Mouse (Mus musculus) midbrain, embryonic 16.5 days (tissue): ENCODE measurements around the gene Lamtor2. TPM values are rescaled to one million over a fixed set of nuclear protein-coding genes. Genes with fewer than 3 reads are reported as not detected.

ENCODE experiments used
- ATAC-seq: fragments of 200-750 bp; cut with Nextera tagmentation; 2 replicates; pipeline ENCODE4 v1.8.0; 2017; ENCODE audit warnings: moderate TSS enrichment
- H3K27ac ChIP-seq: fragments of 300-500 bp; sonication (generic); 2 replicates; pipeline ENCODE4 v1.5.1; 2014; ENCODE audit warnings: mild to moderate bottlenecking, low read length, mixed read lengths
- H3K27me3 ChIP-seq: fragments of 300-500 bp; sonication (generic); 2 replicates; pipeline ENCODE4 v1.6.1; 2014; ENCODE audit warnings: low read depth, low read length, mixed read lengths; ENCODE audit not compliant: control insufficient read depth, insufficient read depth
- H3K36me3 ChIP-seq: fragments of 300-500 bp; sonication (generic); 2 replicates; pipeline ENCODE4 v1.6.1; 2014; ENCODE audit warnings: mild to moderate bottlenecking, low read length, moderate library complexity, mixed read lengths; ENCODE audit not compliant: control insufficient read depth, insufficient read depth
- H3K4me1 ChIP-seq: fragments of 300-500 bp; sonication (generic); 2 replicates; pipeline ENCODE4 v1.6.1; 2014; ENCODE audit warnings: mild to moderate bottlenecking, low read length, mixed read lengths; ENCODE audit not compliant: control insufficient read depth, insufficient read depth
- H3K4me2 ChIP-seq: fragments of 300-500 bp; sonication (generic); 2 replicates; pipeline ENCODE4 v1.6.1; 2014; ENCODE audit warnings: mild to moderate bottlenecking, low read length, mixed read lengths
- H3K4me3 ChIP-seq: fragments of 300-500 bp; sonication (generic); 2 replicates; pipeline ENCODE4 v1.5.1; 2014; ENCODE audit warnings: low read depth, mild to moderate bottlenecking, low read length, moderate library complexity, mixed read lengths
- H3K9ac ChIP-seq: fragments of 300-500 bp; sonication (generic); 2 replicates; pipeline ENCODE4 v1.6.1; 2014; ENCODE audit warnings: low read depth, low read length, mixed read lengths
- H3K9me3 ChIP-seq: fragments of 300-500 bp; sonication (generic); replicated peaks from 2 replicates; pipeline ENCODE4 v1.6.1; 2014; ENCODE audit warnings: mild to moderate bottlenecking, low read length, mixed read lengths; ENCODE audit not compliant: control insufficient read depth, poor library complexity, severe bottlenecking
- WGBS: fragments of 180-500 bp; shearing (Covaris S2); extraction: QIAGEN DNeasy Blood & Tissue Kit; methylation state at CpG from one replicate; pipeline ENCODE4 v1.1.7; 2014; 5-methylcytosine and 5-hydroxymethylcytosine counted together
- polyA plus RNA-seq: library from polyadenylated mRNA; unstranded; fragments of >200 nt; fragmentation: Nextera tagmentation; extraction: Ambion mirVana; gene quantifications from 2 replicates; pipeline ENCODE4 v1.2.1, GENCODE M21; 2015

Lamtor2 gene
- polyA plus RNA-seq, 1 experiment from 2014 or later = 193 TPM

DNA sequence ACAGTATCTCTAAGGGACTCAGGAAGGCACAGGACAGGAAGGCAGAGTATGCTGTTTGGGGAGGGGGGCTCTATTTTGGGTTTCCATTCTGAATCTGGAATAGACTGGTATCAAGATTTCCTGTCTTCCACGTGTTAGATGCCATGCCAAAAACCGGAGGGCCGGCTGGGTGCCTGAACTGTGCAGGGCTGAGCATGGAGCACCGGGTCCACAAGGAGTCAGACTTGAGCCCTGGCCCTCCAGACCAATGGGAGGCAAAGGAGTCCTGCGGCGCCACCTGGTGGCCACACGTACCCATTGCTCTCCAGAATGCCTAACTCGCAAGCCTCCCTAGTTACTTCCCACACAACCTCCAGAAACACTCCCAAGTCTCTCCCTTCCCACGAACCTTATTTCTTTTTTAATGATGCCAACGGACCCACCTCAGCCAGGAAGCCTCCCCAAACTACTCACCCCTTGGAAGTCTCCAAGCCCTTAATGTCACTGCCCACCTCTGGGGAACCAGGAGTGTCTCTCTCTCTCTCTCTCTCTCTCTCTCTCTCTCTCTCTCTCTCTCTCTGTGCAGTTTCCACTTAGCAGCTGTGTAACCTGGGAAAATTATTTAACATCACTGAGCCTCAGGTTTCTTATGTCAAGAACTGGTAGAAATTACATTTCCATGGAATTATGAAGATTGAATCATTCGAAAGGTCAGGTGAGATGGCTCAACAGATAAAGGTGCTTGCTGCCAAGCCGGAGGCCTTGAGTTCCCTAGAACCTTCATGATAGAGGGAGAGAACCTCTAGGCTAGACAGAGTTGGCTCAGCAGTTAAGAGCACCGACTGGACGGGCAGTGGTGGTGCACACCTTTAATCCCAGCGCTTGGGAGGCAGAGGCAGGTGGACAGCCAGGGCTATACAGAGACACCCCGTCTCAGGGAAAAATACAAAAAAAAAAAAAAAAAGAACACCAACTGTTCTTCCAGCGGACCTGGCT lies 26.4 kb downstream of the Lamtor2 start:
- Histone ChIP-seq H3K9me3 (no peaks in the 10 kb centered on the region), H3K27ac (no peak overlapping the region), H3K27me3 (no peaks in the 10 kb centered on the region), H3K36me3 (no peaks in the 10 kb centered on the region; the same call in 1 of the 2 replicates), H3K4me2 (peak overlapping the region; percentile 40), H3K4me3 (peak overlapping the region; percentile 7; the same call in 1 of the 2 replicates), H3K4me1 (peaks cover 46% of the 10 kb centered on the region), H3K9ac (0 out of 2 replicates have a peak overlapping the region, but pooled peaks have one; percentile 37)
- 33% methylated on average over 17 of the region's 17 CpGs for WGBS
- ATAC-seq = peak; percentile 76

GRCm38 (mm10) chr3:88525021-88525420 lies 27.9 kb downstream of the Lamtor2 start:
- peaks cover 40% of the 10 kb centered on the region for H3K4me1 ChIP-seq

GRCm38 (mm10) chr3:88523027-88523426 lies 29.8 kb downstream of the Lamtor2 start:
- H3K4me3 ChIP-seq = no peak overlapping the region
- no peak overlapping the region for H3K9ac ChIP-seq
- peaks cover 21% of the 10 kb centered on the region for H3K4me1 ChIP-seq
- H3K36me3 ChIP-seq = no peaks in the 10 kb centered on the region; the same call in 1 of the 2 replicates
- no peaks in the 10 kb centered on the region for H3K9me3 ChIP-seq
- no peak for ATAC-seq
- no peak overlapping the region for H3K27ac ChIP-seq
- H3K4me2 ChIP-seq = no peak overlapping the region
- H3K27me3 ChIP-seq = no peaks in the 10 kb centered on the region
- WGBS = 90% methylated on average over 8 of the region's 8 CpGs

More at GRCm38 (mm10) chr3:88525021-88525420, 27.9 kb downstream of the Lamtor2 start:
- WGBS = 93% methylated on average over 5 of the region's 5 CpGs
- H3K27me3 ChIP-seq = no peaks in the 10 kb centered on the region
- no peak overlapping the region for H3K4me2 ChIP-seq
- no peak overlapping the region for H3K27ac ChIP-seq
- no peaks in the 10 kb centered on the region for H3K9me3 ChIP-seq
- no peak overlapping the region for H3K9ac ChIP-seq
- no peak for ATAC-seq
- no peak overlapping the region for H3K4me3 ChIP-seq
- H3K36me3 ChIP-seq = no peaks in the 10 kb centered on the region; the same call in 1 of the 2 replicates

DNA sequence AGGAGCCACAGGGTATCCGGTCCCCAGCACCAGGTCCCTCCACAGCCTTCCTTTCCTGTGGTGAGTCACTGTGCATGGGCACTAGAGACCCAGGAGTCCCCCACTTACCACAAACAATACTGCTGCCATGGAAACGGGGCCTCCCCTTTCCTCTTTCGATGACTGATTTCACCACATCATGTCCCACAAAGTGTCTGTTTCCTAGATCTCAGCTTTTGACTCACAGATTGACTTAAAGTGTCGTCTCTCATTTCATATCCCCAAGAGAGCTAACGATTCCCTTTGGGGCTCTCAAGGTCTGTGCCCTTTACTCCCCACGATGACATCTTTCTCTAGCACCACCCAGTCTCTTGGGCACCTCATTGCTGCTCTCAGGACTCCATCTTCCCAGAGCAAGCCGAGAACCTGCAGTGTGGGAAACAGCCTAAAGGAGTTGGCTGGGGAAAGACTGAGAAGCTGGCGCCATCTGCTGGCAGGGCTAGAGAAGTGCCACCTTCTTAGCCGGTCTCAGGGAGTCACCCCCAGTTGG lies 31.0 kb downstream of the Lamtor2 start:
- Histone ChIP-seq H3K4me2 (no peak overlapping the region), H3K36me3 (no peaks in the 10 kb centered on the region; the same call in 1 of the 2 replicates), H3K9ac (no peak overlapping the region), H3K9me3 (no peaks in the 10 kb centered on the region), H3K27me3 (no peaks in the 10 kb centered on the region), H3K27ac (no peak overlapping the region), H3K4me1 (peaks cover 12% of the 10 kb centered on the region), H3K4me3 (no peak overlapping the region)
- no peak for ATAC-seq
- 28% methylated on average over 9 of the region's 9 CpGs for WGBS

DNA sequence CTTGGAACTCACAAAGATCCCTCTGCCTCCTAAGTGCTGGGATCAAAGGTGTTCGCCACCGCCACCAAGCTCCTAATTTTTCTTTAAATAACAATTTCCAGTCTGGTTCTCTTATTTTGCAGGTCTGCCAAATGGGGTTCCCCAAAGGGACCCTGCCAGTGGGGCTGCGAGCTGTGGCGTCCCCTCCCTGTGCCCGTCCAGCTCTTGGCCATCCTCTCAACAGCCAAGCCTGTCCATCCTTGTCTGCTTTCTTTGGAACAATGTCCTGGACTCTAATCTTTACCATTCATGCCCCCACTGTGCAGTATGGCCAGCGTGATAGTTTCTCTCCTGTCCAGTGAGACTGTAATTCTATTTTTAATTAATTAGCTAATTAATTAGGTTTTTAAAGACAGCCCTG lies 31.7 kb downstream of the Lamtor2 start:
- H3K4me3 ChIP-seq = no peak overlapping the region
- WGBS = 91% methylated on average over 6 of the region's 6 CpGs
- no peak for ATAC-seq
- H3K9me3 ChIP-seq = no peaks in the 10 kb centered on the region
- H3K4me1 ChIP-seq = peaks cover 6% of the 10 kb centered on the region
- no peaks in the 10 kb centered on the region; the same call in 1 of the 2 replicates for H3K36me3 ChIP-seq
- H3K9ac ChIP-seq = no peak overlapping the region
- H3K4me2 ChIP-seq = no peak overlapping the region
- no peaks in the 10 kb centered on the region for H3K27me3 ChIP-seq
- no peak overlapping the region for H3K27ac ChIP-seq

GRCm38 (mm10) chr3:88520078-88520477 lies 32.8 kb downstream of the Lamtor2 start:
- 78% methylated on average over 2 of the region's 2 CpGs for WGBS
- no peak for ATAC-seq
- Histone ChIP-seq H3K4me3 (no peak overlapping the region), H3K27ac (no peak overlapping the region), H3K9me3 (no peaks in the 10 kb centered on the region), H3K9ac (no peak overlapping the region), H3K4me1 (no peaks in the 10 kb centered on the region), H3K27me3 (no peaks in the 10 kb centered on the region), H3K4me2 (no peak overlapping the region), H3K36me3 (no peaks in the 10 kb centered on the region; the same call in 1 of the 2 replicates)

DNA sequence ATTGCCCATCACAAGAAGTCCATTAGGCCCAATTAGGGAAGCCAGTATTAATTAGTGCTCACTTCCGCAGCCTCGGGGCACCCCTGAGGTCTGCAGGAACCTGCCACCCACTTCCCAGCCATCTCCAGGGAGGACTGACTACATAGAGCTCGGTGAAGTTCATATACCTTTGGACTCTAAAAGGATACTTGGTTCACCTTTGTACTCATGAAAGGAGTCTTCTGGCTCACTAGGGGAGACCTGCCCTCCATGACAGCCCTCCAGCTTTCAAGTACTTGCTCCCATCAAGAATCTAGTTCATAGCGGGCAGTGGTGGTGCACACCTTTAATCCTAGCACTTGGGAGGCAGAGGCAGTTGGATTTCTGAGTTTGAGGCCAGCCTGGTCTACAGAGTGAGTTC lies 34.5 kb downstream of the Lamtor2 start:
- Histone ChIP-seq H3K9ac (no peak overlapping the region), H3K27ac (no peak overlapping the region), H3K36me3 (no peaks in the 10 kb centered on the region; the same call in 1 of the 2 replicates), H3K9me3 (no peaks in the 10 kb centered on the region), H3K27me3 (no peaks in the 10 kb centered on the region), H3K4me2 (no peak overlapping the region), H3K4me1 (no peaks in the 10 kb centered on the region), H3K4me3 (no peak overlapping the region)
- WGBS = 90% methylated on average over 4 of the region's 4 CpGs
- ATAC-seq = no peak

DNA sequence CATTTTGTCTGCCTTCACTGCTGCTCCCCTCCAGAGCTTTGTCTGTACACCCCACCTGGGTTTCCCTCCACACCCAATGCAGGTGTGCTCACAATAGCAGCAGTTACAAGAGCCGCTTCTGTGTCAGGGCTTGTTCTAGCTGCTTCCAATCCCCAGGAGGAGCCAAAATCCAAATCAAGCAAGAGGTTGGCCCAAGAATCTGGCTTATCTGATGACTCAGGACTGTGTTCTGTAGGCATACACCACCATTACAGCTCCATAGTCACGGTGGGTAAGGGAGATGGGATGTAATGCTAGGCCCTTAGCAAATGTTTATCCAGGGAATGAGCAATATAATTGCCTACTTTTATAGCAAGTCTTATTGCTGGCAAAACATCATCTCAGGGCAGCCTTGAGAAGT lies 36.5 kb downstream of the Lamtor2 start:
- no peak overlapping the region for H3K9ac ChIP-seq
- no peaks in the 10 kb centered on the region for H3K36me3 ChIP-seq
- H3K27me3 ChIP-seq = no peaks in the 10 kb centered on the region
- H3K4me1 ChIP-seq = peaks cover 7% of the 10 kb centered on the region; the same call in 1 of the 2 replicates
- no peak overlapping the region for H3K27ac ChIP-seq
- H3K4me2 ChIP-seq = no peak overlapping the region
- ATAC-seq = no peak
- H3K9me3 ChIP-seq = no peaks in the 10 kb centered on the region
- 83% methylated on average over 2 of the region's 2 CpGs for WGBS
- H3K4me3 ChIP-seq = no peak overlapping the region

DNA sequence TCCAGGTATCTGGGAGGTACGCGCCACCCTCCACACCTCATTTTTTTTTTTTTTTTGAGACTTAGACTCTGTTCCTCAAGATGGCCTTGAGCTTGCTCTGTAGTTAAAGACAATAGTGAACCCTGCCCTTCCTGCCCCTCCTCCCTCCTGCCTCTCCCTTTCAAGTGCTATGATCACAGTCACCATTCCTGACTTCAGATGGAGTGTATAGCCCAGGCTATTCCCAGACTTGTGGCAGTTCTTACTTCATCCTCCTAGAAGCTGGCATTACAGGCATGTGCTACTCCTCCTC lies 37.8 kb downstream of the Lamtor2 start:
- no peak for ATAC-seq
- WGBS = 96% methylated on average over 2 of the region's 2 CpGs

More for the DNA sequence above, 37.8 kb downstream of the Lamtor2 start:
- Histone ChIP-seq H3K4me1 (peaks cover 14% of the 10 kb centered on the region), H3K4me2 (no peak overlapping the region), H3K4me3 (no peak overlapping the region), H3K36me3 (no peaks in the 10 kb centered on the region), H3K27ac (no peak overlapping the region), H3K9me3 (no peaks in the 10 kb centered on the region), H3K9ac (no peak overlapping the region), H3K27me3 (no peaks in the 10 kb centered on the region)
